Mouse (Mus musculus) thymus, adult 2 months (tissue): ENCODE results near the gene Pdzd7.

Source experiments
- CTCF ChIP-seq: fragments of 200-500 bp; IDR thresholded peaks from 2 replicates; pipeline ENCODE4 v1.5.1; 2012; ENCODE audit warnings: mild to moderate bottlenecking, control low read depth, low read length, moderate library complexity, borderline replicate concordance; ENCODE audit not compliant: control insufficient read depth, poor library complexity, insufficient read depth; ENCODE audit errors: extremely low read depth
- POLR2A ChIP-seq: fragments of 200-500 bp; IDR thresholded peaks from 2 replicates; pipeline ENCODE4 v1.6.1; 2012; ENCODE audit warnings: mild to moderate bottlenecking, low read length, control low read depth, moderate library complexity; ENCODE audit not compliant: control insufficient read depth, poor library complexity, insufficient read depth; ENCODE audit errors: extremely low read depth

GRCm38 (mm10) chr19:45030746-45031693 is 14.5 kb downstream of the Pdzd7 start:
- TF ChIP-seq POLR2A, result no peak
- TF ChIP-seq CTCF, result peak; percentile 76; the same call in 1 of the 2 replicates
